Mouse (Mus musculus): ENCODE data around the gene Ly86. TPM values are rescaled to one million over a fixed set of nuclear protein-coding genes. Genes with fewer than 3 reads are reported as not detected.

The Ly86 gene
- 5.4 and 5.7 TPM in 2 replicates for polyA plus RNA-seq (2016; fragmentation: Nextera tagmentation; extraction: Ambion mirVana)

GRCm38 (mm10) chr13:37344909-37345772 lies at the start of gene Ly86:
TSS of gene Ly86 (plus strand) at chr13:37345208.
- no peak for ATAC-seq (ENCODE audit: insufficient number of reproducible peaks, insufficient read depth, low FRiP score, low TSS enrichment)
- Histone ChIP-seq H3K4me3 (no peak within 1 kb of the TSS), H3K4me2 (replicated peaks) (no peak within 1 kb of the TSS), H3K27ac (no peak within 1 kb of the TSS), H3K27me3 (no peaks in the 10 kb centered on the region), H3K9me3 (no peaks in the 10 kb centered on the region), H3K36me3 (no peaks in the 10 kb centered on the region), H3K9ac (no peak within 1 kb of the TSS), H3K4me1 (no peaks in the 10 kb centered on the region)
- 83% methylated on average over 28 of the region's 28 CpGs for WGBS

- Histone ChIP-seq H3K27me3 (no peaks in the 10 kb centered on the region), H3K4me1 (no peaks in the 10 kb centered on the region), H3K9ac (no peak overlapping the region), H3K4me2 (replicated peaks) (no peak overlapping the region), H3K4me3 (no peak overlapping the region), H3K36me3 (no peaks in the 10 kb centered on the region), H3K9me3 (no peaks in the 10 kb centered on the region), H3K27ac (no peak overlapping the region)
- 77% methylated on average over 5 of the region's 5 CpGs for WGBS
- no peak for ATAC-seq (ENCODE audit: insufficient number of reproducible peaks, insufficient read depth, low FRiP score, low TSS enrichment)
Measured at GRCm38 (mm10) chr13:37297886-37298285, 47.1 kb upstream of the Ly86 start.

GRCm38 (mm10) chr13:37298856-37299255 lies 46.2 kb upstream of the Ly86 start:
- Histone ChIP-seq H3K4me3 (no peak overlapping the region), H3K27ac (no peak overlapping the region), H3K36me3 (no peaks in the 10 kb centered on the region), H3K9ac (no peak overlapping the region), H3K4me1 (no peaks in the 10 kb centered on the region), H3K4me2 (replicated peaks) (no peak overlapping the region), H3K27me3 (no peaks in the 10 kb centered on the region), H3K9me3 (no peaks in the 10 kb centered on the region)
- no peak for ATAC-seq (ENCODE audit: insufficient number of reproducible peaks, insufficient read depth, low FRiP score, low TSS enrichment)
- 46% methylated on average over 1 of the region's 1 CpGs for WGBS

DNA sequence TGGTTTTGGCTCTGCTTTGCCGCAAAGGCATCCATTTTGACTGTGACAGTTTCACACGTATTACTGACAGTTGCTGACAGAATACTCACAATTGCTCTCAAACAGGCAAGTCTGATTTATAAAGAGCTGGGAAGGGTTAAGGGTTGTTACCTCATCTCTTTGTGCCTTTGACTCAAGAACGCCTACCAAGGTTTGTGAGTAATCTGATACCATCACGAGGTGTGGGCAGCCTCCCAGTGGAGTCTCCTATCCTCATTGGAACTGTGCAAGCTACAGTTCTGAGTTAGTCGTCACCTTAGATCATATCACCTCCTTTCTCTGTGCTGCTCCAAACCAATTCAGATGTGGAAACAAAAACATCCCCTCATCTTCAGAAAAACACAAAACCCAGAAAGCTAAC lies 42.1 kb upstream of the Ly86 start:
- WGBS, result 45% methylated on average over 5 of the region's 5 CpGs
- no peaks in the 10 kb centered on the region for H3K27me3 ChIP-seq
- H3K4me2 ChIP-seq (replicated peaks), result no peak overlapping the region
- H3K36me3 ChIP-seq, result no peaks in the 10 kb centered on the region
- no peak for ATAC-seq (ENCODE audit: insufficient number of reproducible peaks, insufficient read depth, low FRiP score, low TSS enrichment)
- H3K9me3 ChIP-seq, result no peaks in the 10 kb centered on the region
- no peak overlapping the region for H3K9ac ChIP-seq
- no peak overlapping the region for H3K27ac ChIP-seq
- H3K4me1 ChIP-seq, result no peaks in the 10 kb centered on the region
- H3K4me3 ChIP-seq, result no peak overlapping the region

GRCm38 (mm10) chr13:37308006-37308405 lies 37.0 kb upstream of the Ly86 start:
- no peak for ATAC-seq (ENCODE audit: insufficient number of reproducible peaks, insufficient read depth, low FRiP score, low TSS enrichment)
- H3K36me3 ChIP-seq, result no peaks in the 10 kb centered on the region
- no peaks in the 10 kb centered on the region for H3K9me3 ChIP-seq
- H3K4me1 ChIP-seq, result 0 out of 2 replicates have a peak, but pooled peaks cover 3% of the 10 kb centered on the region
- H3K9ac ChIP-seq, result no peak overlapping the region
- WGBS, result 80% methylated on average over 4 of the region's 4 CpGs
- H3K4me3 ChIP-seq, result no peak overlapping the region
- H3K27me3 ChIP-seq, result peaks cover 11% of the 10 kb centered on the region
- no peak overlapping the region for H3K27ac ChIP-seq
- H3K4me2 ChIP-seq (replicated peaks), result no peak overlapping the region

DNA sequence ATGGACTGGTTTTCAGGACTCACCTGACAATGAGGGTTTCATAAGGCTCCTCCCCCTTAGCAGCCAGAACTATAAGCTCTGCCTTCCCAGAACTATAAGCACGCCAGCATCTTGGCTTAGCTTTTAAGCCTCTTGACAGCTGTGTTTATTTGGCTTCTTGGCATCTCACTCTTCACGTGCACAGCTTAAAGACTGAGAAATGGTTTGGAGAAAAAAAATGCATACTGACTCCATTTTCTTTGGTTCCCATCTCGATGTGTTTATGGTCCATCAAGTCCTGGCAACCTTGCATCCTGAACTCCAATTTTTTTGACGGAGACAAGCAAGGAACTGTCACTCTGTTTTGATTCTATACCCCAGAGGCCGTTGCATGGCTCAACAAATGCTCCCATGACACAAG lies 35.7 kb upstream of the Ly86 start:
- Histone ChIP-seq H3K27ac (no peak overlapping the region), H3K9ac (no peak overlapping the region), H3K4me2 (replicated peaks) (no peak overlapping the region), H3K27me3 (peaks cover 14% of the 10 kb centered on the region), H3K9me3 (no peaks in the 10 kb centered on the region), H3K4me1 (0 out of 2 replicates have a peak, but pooled peaks cover 3% of the 10 kb centered on the region), H3K36me3 (no peaks in the 10 kb centered on the region), H3K4me3 (no peak overlapping the region)
- no peak for ATAC-seq (ENCODE audit: insufficient number of reproducible peaks, insufficient read depth, low FRiP score, low TSS enrichment)
- 57% methylated on average over 5 of the region's 5 CpGs for WGBS

- no peak for ATAC-seq (ENCODE audit: insufficient number of reproducible peaks, insufficient read depth, low FRiP score, low TSS enrichment)
- Histone ChIP-seq H3K4me2 (replicated peaks) (no peak overlapping the region), H3K27me3 (peaks cover 14% of the 10 kb centered on the region), H3K27ac (no peak overlapping the region), H3K9me3 (no peaks in the 10 kb centered on the region), H3K36me3 (no peaks in the 10 kb centered on the region), H3K4me3 (no peak overlapping the region), H3K4me1 (0 out of 2 replicates have a peak, but pooled peaks cover 3% of the 10 kb centered on the region), H3K9ac (no peak overlapping the region)
- 59% methylated on average over 6 of the region's 8 CpGs for WGBS
Measured at GRCm38 (mm10) chr13:37310331-37310730, 34.7 kb upstream of the Ly86 start.

DNA sequence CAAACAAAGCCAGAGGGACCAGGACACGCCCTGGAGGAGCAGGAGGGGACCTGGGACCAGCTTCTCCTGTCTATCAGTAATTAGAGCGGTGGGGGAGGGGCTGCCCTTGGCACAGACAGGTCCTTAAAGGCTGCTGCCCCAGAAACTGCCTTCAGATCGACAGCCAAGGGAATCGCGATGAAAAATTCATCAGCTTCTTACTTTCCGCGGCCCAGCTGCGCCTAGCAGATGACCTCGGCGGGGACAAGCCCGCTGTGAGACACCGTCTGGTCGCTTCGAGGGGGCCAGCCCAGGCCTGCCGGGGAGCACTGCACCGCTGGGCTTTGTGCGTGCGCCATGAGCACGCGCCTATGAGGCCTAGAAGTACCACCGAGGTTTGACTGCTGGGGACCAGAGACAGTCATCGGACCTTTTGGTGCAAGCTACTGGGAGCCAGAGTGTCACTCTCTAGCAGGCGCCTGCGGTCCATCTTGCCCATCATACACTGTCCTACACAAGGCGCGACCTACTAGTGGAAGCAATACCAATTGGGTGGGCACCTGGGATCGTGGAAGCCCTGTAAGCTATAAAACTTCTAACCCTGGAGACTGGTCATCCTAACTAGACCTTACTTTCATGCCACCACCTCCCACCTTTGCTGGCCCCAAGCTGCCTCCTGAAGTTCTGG lies 33.3 kb upstream of the Ly86 start:
- peak overlapping the region; percentile 75 for H3K4me2 ChIP-seq (replicated peaks)
- 0 out of 2 replicates have a peak, but pooled peaks cover 3% of the 10 kb centered on the region for H3K4me1 ChIP-seq
- peak overlapping the region; percentile 54; the same call in 1 of the 2 replicates for H3K9ac ChIP-seq
- H3K4me3 ChIP-seq, result peak overlapping the region; percentile 35; the same call in 1 of the 2 replicates
- WGBS, result 14% methylated on average over 27 of the region's 27 CpGs
- peaks cover 14% of the 10 kb centered on the region for H3K27me3 ChIP-seq
- peak overlapping the region; percentile 17; the same call in 1 of the 2 replicates for H3K27ac ChIP-seq
- no peaks in the 10 kb centered on the region for H3K9me3 ChIP-seq
- H3K36me3 ChIP-seq, result no peaks in the 10 kb centered on the region
- peak; percentile 28; the same call in 1 of the 2 replicates for ATAC-seq (ENCODE audit: insufficient number of reproducible peaks, insufficient read depth, low FRiP score, low TSS enrichment)

DNA sequence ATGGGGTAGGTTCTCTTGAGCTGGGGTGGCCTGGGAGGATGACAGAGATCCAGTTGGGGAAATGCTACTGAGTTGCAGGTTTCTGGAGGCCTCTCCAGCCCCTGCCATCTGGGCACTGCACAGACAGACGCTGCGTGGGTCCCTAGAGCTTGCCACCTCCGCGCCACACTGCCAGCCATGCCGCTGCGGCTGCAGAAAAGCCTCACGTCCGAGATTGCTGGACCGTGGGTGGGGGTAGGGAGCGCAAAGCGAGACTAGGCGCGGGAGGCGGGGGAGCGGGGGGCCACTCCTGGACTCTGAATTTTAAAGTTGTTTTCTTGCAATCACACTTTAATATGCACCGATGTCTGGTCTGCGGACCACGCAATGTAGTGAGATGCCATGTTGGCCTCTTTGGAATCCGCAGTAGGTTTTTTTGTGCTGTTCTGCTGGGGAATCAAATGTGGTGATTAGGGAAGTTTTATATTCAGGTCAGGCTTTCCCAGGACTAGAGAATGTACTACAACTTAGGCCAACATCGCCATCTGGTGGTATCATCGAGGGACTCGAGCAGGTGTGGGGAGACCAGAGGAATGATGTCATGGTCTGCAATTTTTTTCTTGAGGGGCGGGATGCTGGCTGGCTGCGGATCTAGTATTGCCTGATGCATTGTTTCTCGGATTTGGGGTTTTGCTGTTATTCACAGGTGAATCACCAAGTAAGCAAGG lies 32.6 kb upstream of the Ly86 start:
- 2% methylated on average over 25 of the region's 25 CpGs for WGBS
- H3K4me2 ChIP-seq (replicated peaks), result peak overlapping the region; percentile 75
- peak overlapping the region; percentile 17; the same call in 1 of the 2 replicates for H3K27ac ChIP-seq
- no peaks in the 10 kb centered on the region for H3K36me3 ChIP-seq
- H3K4me3 ChIP-seq, result peak overlapping the region; percentile 35
- H3K9ac ChIP-seq, result peak overlapping the region; percentile 54; the same call in 1 of the 2 replicates
- H3K9me3 ChIP-seq, result no peaks in the 10 kb centered on the region
- 0 out of 2 replicates have a peak, but pooled peaks cover 3% of the 10 kb centered on the region for H3K4me1 ChIP-seq
- peak; percentile 96 for ATAC-seq (ENCODE audit: insufficient number of reproducible peaks, insufficient read depth, low FRiP score, low TSS enrichment)
- peaks cover 14% of the 10 kb centered on the region for H3K27me3 ChIP-seq

GRCm38 (mm10) chr13:37312951-37313350 lies 32.1 kb upstream of the Ly86 start:
- Histone ChIP-seq H3K27me3 (peaks cover 14% of the 10 kb centered on the region), H3K4me2 (replicated peaks) (0 out of 2 replicates have a peak overlapping the region, but pooled peaks have one; percentile 75), H3K9me3 (no peaks in the 10 kb centered on the region), H3K4me3 (no peak overlapping the region), H3K4me1 (0 out of 2 replicates have a peak, but pooled peaks cover 3% of the 10 kb centered on the region), H3K36me3 (no peaks in the 10 kb centered on the region), H3K9ac (no peak overlapping the region), H3K27ac (no peak overlapping the region)
- ATAC-seq (ENCODE audit: insufficient number of reproducible peaks, insufficient read depth, low FRiP score, low TSS enrichment), result no peak
- whole genome bisulfite sequencing, result 25% methylated on average over 4 of the region's 4 CpGs

DNA sequence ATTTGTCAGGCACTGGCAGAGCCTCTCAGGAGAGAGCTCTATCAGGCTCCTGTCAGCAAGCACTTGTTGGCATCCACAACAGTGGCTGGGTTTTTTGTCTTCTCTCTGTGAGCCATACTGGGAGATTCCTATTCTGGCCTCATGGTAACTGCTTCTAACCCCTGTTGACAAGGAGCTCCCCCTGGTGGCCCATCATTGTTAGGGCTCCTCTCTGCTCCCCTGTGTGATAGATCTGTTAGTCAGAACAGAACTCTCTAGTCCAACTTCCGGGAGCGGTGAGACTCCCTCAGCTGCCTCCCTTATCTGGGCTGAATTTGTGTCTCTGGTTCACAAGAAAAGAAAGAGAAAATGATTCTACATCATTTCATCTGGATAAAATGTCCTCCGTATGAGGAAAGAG lies 19.5 kb upstream of the Ly86 start:
- 89% methylated on average over 3 of the region's 3 CpGs for WGBS
- H3K36me3 ChIP-seq, result no peaks in the 10 kb centered on the region
- no peaks in the 10 kb centered on the region for H3K9me3 ChIP-seq

More for the DNA sequence above, 19.5 kb upstream of the Ly86 start:
- no peak for ATAC-seq (ENCODE audit: insufficient number of reproducible peaks, insufficient read depth, low FRiP score, low TSS enrichment)
- Histone ChIP-seq H3K9ac (no peak overlapping the region), H3K4me1 (no peaks in the 10 kb centered on the region), H3K27me3 (no peaks in the 10 kb centered on the region), H3K4me3 (no peak overlapping the region), H3K27ac (no peak overlapping the region), H3K4me2 (replicated peaks) (no peak overlapping the region)
